Mouse (Mus musculus): ENCODE measurements around the gene Jrkl. TPM values are rescaled to one million over a fixed set of nuclear protein-coding genes. Genes with fewer than 3 reads are reported as not detected.

Jrkl gene
- polyA plus RNA-seq (2012; rRNA removed), result 4.7 and 5.0 TPM in 2 replicates

DNA sequence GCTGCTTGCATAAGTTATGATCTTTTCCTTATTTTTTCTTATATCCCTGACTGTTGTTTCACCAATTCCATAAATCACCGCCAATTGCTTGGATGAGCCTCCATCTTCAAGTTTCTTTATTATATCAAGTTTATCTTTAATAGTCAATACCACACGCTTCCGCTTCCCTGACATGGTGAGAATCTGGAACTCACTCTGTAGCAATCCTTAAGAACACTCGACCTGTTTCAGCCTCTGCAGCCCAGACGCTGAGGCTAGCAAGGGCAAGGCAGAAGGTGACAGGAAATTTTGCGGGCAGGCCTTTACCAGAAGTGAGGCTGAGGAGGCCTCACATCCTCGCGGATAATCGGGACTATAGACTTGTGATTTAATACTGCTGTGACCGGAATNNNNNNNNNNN, at the start of gene Jrkl:
Gene Jrkl (minus strand): TSS at position 349 of the 400 bp plus-strand sequence.
- TF ChIP-seq CTCF (IDR thresholded peaks at IDR 0.05; ENCODE audit: extremely low read depth, insufficient read depth, low read length) (no peak), POLR2A (IDR thresholded peaks at IDR 0.05; ENCODE audit: extremely low read depth, insufficient read depth, low read length) (no peak)
- peaks cover 2% of the 10 kb centered on the region; the same call in 1 of the 2 replicates for H3K4me1 ChIP-seq (ENCODE audit: control insufficient read depth, insufficient read depth, low read length)
- peak within 1 kb of the TSS; percentile 97 for H3K4me3 ChIP-seq (ENCODE audit: insufficient read depth, low read length)
- H3K27ac ChIP-seq (ENCODE audit: insufficient read depth, low read length), result no peak within 1 kb of the TSS

- no peak overlapping the region for H3K27ac ChIP-seq (ENCODE audit: insufficient read depth, low read length)
- TF ChIP-seq POLR2A (IDR thresholded peaks at IDR 0.05; ENCODE audit: extremely low read depth, insufficient read depth, low read length), result no peak
- no peak for TF ChIP-seq CTCF (IDR thresholded peaks at IDR 0.05; ENCODE audit: extremely low read depth, insufficient read depth, low read length)
- no peaks in the 10 kb centered on the region for H3K4me1 ChIP-seq (ENCODE audit: control insufficient read depth, insufficient read depth, low read length)
- H3K4me3 ChIP-seq (ENCODE audit: insufficient read depth, low read length), result no peak overlapping the region
Observed at GRCm38 (mm10) chr9:13287482-13287881, 41.9 kb upstream of the Jrkl start.

- no peaks in the 10 kb centered on the region for H3K4me1 ChIP-seq (ENCODE audit: control insufficient read depth, insufficient read depth, low read length)
- no peak overlapping the region for H3K27ac ChIP-seq (ENCODE audit: insufficient read depth, low read length)
- H3K4me3 ChIP-seq (ENCODE audit: insufficient read depth, low read length), result no peak overlapping the region
- TF ChIP-seq CTCF (IDR thresholded peaks at IDR 0.05; ENCODE audit: extremely low read depth, insufficient read depth, low read length) (no peak), POLR2A (IDR thresholded peaks at IDR 0.05; ENCODE audit: extremely low read depth, insufficient read depth, low read length) (no peak)
Observed at GRCm38 (mm10) chr9:13273219-13273618, 27.6 kb upstream of the Jrkl start.

DNA sequence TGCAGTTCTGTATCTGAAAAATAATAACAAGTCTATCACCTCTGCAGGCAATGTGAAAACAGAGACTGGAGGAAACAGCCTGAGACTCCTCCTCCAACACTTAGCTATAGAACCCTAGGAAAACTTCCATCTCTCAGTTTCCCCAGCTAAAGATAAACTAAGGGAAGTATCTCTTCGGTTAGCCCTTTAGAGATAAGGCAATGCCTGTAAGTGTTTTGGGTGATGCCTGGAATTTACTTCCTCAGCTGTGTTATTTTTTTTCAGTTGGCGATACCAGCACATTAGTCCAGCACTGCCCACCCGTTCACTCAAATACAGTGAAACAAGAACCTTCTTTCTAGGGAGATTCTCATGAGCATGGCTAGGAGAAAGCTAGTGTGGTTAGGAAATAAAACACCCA, 15.4 kb upstream of the Jrkl start:
- TF ChIP-seq POLR2A (IDR thresholded peaks at IDR 0.05; ENCODE audit: extremely low read depth, insufficient read depth, low read length) (no peak), CTCF (IDR thresholded peaks at IDR 0.05; ENCODE audit: extremely low read depth, insufficient read depth, low read length) (no peak)
- H3K27ac ChIP-seq (ENCODE audit: insufficient read depth, low read length), result no peak overlapping the region
- no peak overlapping the region for H3K4me3 ChIP-seq (ENCODE audit: insufficient read depth, low read length)
- no peaks in the 10 kb centered on the region for H3K4me1 ChIP-seq (ENCODE audit: control insufficient read depth, insufficient read depth, low read length)

GRCm38 (mm10) chr9:13258173-13258572, 12.5 kb upstream of the Jrkl start:
- TF ChIP-seq POLR2A (IDR thresholded peaks at IDR 0.05; ENCODE audit: extremely low read depth, insufficient read depth, low read length) (no peak), CTCF (IDR thresholded peaks at IDR 0.05; ENCODE audit: extremely low read depth, insufficient read depth, low read length) (no peak)
- H3K4me3 ChIP-seq (ENCODE audit: insufficient read depth, low read length), result no peak overlapping the region

GRCm38 (mm10) chr9:13256726-13257125, 11.1 kb upstream of the Jrkl start:
- TF ChIP-seq CTCF (IDR thresholded peaks at IDR 0.05; ENCODE audit: extremely low read depth, insufficient read depth, low read length) (no peak), POLR2A (IDR thresholded peaks at IDR 0.05; ENCODE audit: extremely low read depth, insufficient read depth, low read length) (no peak)

More at GRCm38 (mm10) chr9:13258173-13258572, 12.5 kb upstream of the Jrkl start:
- Histone ChIP-seq H3K27ac (ENCODE audit: insufficient read depth, low read length) (no peak overlapping the region), H3K4me1 (ENCODE audit: control insufficient read depth, insufficient read depth, low read length) (no peaks in the 10 kb centered on the region)

DNA sequence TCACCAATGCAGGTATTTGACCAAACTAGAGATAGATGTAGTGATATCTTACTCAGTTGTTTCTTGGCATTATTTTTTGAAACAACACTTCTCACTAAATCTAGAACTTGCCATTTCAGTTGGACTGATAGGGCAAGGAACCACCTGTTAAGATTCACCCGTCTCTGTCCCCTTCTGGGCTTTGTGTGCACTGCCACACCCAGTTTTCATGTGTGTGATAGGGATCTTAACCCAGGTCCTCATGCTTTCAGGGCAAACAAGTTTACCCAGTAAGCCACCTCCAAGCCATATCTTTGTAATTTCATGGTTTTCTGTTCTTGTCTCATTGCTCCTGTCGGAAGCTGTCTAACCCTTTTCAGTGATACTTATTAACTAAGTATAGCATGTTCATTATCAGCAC, 5.6 kb upstream of the Jrkl start:
- H3K4me1 ChIP-seq (ENCODE audit: control insufficient read depth, insufficient read depth, low read length), result peaks cover 2% of the 10 kb centered on the region; the same call in 1 of the 2 replicates
- no peak overlapping the region for H3K4me3 ChIP-seq (ENCODE audit: insufficient read depth, low read length)
- no peak for TF ChIP-seq POLR2A (IDR thresholded peaks at IDR 0.05; ENCODE audit: extremely low read depth, insufficient read depth, low read length)
- no peak for TF ChIP-seq CTCF (IDR thresholded peaks at IDR 0.05; ENCODE audit: extremely low read depth, insufficient read depth, low read length)
- H3K27ac ChIP-seq (ENCODE audit: insufficient read depth, low read length), result no peak overlapping the region

More at GRCm38 (mm10) chr9:13256726-13257125, 11.1 kb upstream of the Jrkl start:
- Histone ChIP-seq H3K4me1 (ENCODE audit: control insufficient read depth, insufficient read depth, low read length) (no peaks in the 10 kb centered on the region), H3K4me3 (ENCODE audit: insufficient read depth, low read length) (no peak overlapping the region), H3K27ac (ENCODE audit: insufficient read depth, low read length) (no peak overlapping the region)

DNA sequence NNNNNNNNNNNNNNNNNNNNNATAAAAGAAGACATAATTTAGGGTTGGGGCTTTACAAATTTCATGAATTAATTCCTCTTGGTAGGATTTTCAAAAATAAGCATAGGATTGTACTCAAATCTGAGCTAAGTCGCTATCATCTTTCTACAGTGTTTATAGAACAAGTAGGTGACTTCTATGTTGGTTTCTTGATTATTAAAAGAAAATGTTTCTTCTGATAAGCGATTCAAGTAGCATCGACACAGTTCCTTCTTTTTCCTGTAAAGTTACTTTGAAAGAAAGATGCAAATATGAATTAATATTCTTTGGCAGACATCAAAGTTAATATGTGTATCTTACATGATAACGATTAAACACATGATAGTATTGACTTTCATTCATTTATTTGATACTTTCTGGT, 2.5 kb upstream of the Jrkl start:
- TF ChIP-seq CTCF (IDR thresholded peaks at IDR 0.05; ENCODE audit: extremely low read depth, insufficient read depth, low read length) (no peak), POLR2A (IDR thresholded peaks at IDR 0.05; ENCODE audit: extremely low read depth, insufficient read depth, low read length) (no peak)
- H3K27ac ChIP-seq (ENCODE audit: insufficient read depth, low read length), result no peak overlapping the region
- H3K4me3 ChIP-seq (ENCODE audit: insufficient read depth, low read length), result no peak overlapping the region
- H3K4me1 ChIP-seq (ENCODE audit: control insufficient read depth, insufficient read depth, low read length), result peaks cover 2% of the 10 kb centered on the region; the same call in 1 of the 2 replicates

DNA sequence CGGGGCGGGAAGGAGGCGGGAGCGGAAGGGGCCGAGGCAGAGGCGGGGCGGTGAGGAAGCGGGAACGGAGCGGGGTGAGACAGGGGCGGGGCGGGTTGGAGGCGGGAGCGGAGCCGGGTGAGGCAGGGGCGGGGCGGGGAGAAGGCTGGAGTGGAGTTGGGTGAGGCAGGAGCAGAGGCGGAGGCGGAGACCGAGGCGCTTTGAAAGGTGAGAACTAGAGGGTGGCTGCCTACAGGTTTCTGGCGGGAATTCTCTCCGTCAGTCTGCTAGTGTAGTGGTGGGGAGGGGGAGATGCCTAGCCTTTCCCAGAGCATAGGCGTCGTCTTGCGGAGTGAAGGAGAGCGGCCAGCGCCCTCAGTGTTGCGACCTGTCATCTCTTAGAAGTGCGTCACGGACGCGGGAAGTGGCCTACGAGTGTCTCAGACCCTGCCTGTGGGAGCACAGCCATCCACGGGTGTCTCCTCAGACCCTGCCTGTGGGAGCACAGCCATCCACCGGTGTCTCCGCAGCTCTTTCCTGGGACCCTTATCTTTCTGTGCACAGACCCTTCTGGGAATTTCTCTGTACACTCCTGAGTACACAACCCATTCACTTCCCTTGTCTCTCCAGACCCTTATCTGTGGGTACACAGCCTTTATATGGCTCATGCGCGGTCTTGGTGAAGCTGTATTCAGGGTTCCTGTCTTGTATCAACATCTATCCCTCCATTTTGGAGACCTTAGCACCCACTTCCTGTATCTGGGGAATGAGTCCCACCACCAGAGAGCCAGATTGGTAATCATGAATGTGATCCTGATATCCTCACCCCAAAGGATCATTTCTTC, 1.4 kb upstream of the Jrkl start, which contains the start of gene Ccdc82:
Gene Ccdc82 (plus strand): TSS at position 141 of the 824 bp plus-strand sequence.
- Histone ChIP-seq H3K4me1 (ENCODE audit: control insufficient read depth, insufficient read depth, low read length) (peaks cover 2% of the 10 kb centered on the region; the same call in 1 of the 2 replicates), H3K27ac (ENCODE audit: insufficient read depth, low read length) (peak within 1 kb of the TSS; percentile 90), H3K4me3 (ENCODE audit: insufficient read depth, low read length) (peak within 1 kb of the TSS; percentile 97)
- no peak for TF ChIP-seq CTCF (IDR thresholded peaks at IDR 0.05; ENCODE audit: extremely low read depth, insufficient read depth, low read length)
- TF ChIP-seq POLR2A (IDR thresholded peaks at IDR 0.05; ENCODE audit: extremely low read depth, insufficient read depth, low read length), result peak; percentile 22; the same call in 1 of the 2 replicates

- Histone ChIP-seq H3K4me1 (ENCODE audit: control insufficient read depth, insufficient read depth, low read length) (peaks cover under 1% of the 10 kb centered on the region; the same call in 1 of the 2 replicates), H3K27ac (ENCODE audit: insufficient read depth, low read length) (no peak overlapping the region), H3K4me3 (ENCODE audit: insufficient read depth, low read length) (no peak overlapping the region)
- no peak for TF ChIP-seq CTCF (IDR thresholded peaks at IDR 0.05; ENCODE audit: extremely low read depth, insufficient read depth, low read length)
Observed at GRCm38 (mm10) chr9:13242321-13242720, 3.3 kb downstream of the Jrkl start.

All from cortical plate, adult 2 months (tissue).